Mouse (Mus musculus): Measurements from ENCODE around the gene Spin1.

- TF ChIP-seq CTCF (IDR thresholded peaks at IDR 0.05; ENCODE audit: low read depth) (no peak), EP300 (IDR thresholded peaks at IDR 0.05; ENCODE audit: low read depth) (no peak)
Observed at GRCm38 (mm10) chr13:51084241-51084640, 16.4 kb upstream of the Spin1 start.
